Mouse (Mus musculus) hindbrain, postnatal 0 days (tissue): Measurements from ENCODE around the gene Rnf11. TPM values are rescaled to one million over a fixed set of nuclear protein-coding genes. Genes with fewer than 3 reads are reported as not detected.

Source experiments
- ATAC-seq: fragments of 200-750 bp; cut with Nextera tagmentation; 2 replicates; pipeline ENCODE4 v1.8.0; 2017; ENCODE audit warnings: mild to moderate bottlenecking, moderate TSS enrichment, moderate library complexity
- DNase-seq: peaks from one replicate; pipeline ENCODE4 v3.0.0-alpha.2; 2015; ENCODE audit warnings: low spot score
- H3K27ac ChIP-seq: fragments of 300-500 bp; sonication (generic); 2 replicates; pipeline ENCODE4 v1.5.1; 2014; ENCODE audit warnings: mild to moderate bottlenecking
- H3K27me3 ChIP-seq: fragments of 300-500 bp; sonication (generic); 2 replicates; pipeline ENCODE4 v1.6.1; 2014; ENCODE audit warnings: low read length, mixed read lengths; ENCODE audit not compliant: insufficient read depth
- H3K36me3 ChIP-seq: fragments of 300-500 bp; sonication (generic); 2 replicates; pipeline ENCODE4 v1.6.1; 2014; ENCODE audit warnings: low read length, mixed read lengths; ENCODE audit not compliant: insufficient read depth
- H3K4me1 ChIP-seq: fragments of 300-500 bp; sonication (generic); 2 replicates; pipeline ENCODE4 v1.6.1; 2014; ENCODE audit warnings: antibody characterized with exemption, low read length, mixed read lengths; ENCODE audit not compliant: insufficient read depth
- H3K4me2 ChIP-seq: fragments of 300-500 bp; sonication (generic); 2 replicates; pipeline ENCODE4 v1.6.1; 2014; ENCODE audit warnings: low read depth, mild to moderate bottlenecking, low read length, moderate library complexity, mixed read lengths
- H3K4me3 ChIP-seq: fragments of 300-500 bp; sonication (generic); 2 replicates; pipeline ENCODE4 v1.5.1; 2014; ENCODE audit warnings: low read length
- H3K9ac ChIP-seq: fragments of 300-500 bp; sonication (generic); replicated peaks from 2 replicates; pipeline ENCODE4 v1.6.1; 2014; ENCODE audit warnings: mild to moderate bottlenecking, low read length, moderate library complexity, mixed read lengths
- H3K9me3 ChIP-seq: fragments of 300-500 bp; sonication (generic); 2 replicates; pipeline ENCODE4 v1.6.1; 2016; ENCODE audit warnings: low read length, mixed read lengths
- CTCF ChIP-seq: IDR thresholded peaks from 2 replicates; pipeline ENCODE4 v1.5.1; 2016; ENCODE audit warnings: antibody characterized with exemption, control low read depth, low read depth
- WGBS: fragments of 180-500 bp; shearing (Covaris S2); extraction: QIAGEN DNeasy Blood & Tissue Kit; methylation state at CpG from one replicate; pipeline ENCODE4 v1.1.7; 2014; 5-methylcytosine and 5-hydroxymethylcytosine counted together
- polyA plus RNA-seq: library from polyadenylated mRNA; unstranded; fragments of >200 nt; fragmentation: Nextera tagmentation; extraction: Ambion mirVana; gene quantifications from 2 replicates; pipeline ENCODE4 v1.2.1, GENCODE M21; 2015
- total RNA-seq: library from RNA; depleted of rRNA; stranded (reverse); fragments of >200 nt; gene quantifications from 2 replicates; pipeline ENCODE4 v1.2.3, GENCODE M21; 2014; rRNA removed

Gene Rnf11
- total and polyA plus RNA-seq, 2 experiments from 2014 or later = 80.4 to 86.7 TPM

DNA sequence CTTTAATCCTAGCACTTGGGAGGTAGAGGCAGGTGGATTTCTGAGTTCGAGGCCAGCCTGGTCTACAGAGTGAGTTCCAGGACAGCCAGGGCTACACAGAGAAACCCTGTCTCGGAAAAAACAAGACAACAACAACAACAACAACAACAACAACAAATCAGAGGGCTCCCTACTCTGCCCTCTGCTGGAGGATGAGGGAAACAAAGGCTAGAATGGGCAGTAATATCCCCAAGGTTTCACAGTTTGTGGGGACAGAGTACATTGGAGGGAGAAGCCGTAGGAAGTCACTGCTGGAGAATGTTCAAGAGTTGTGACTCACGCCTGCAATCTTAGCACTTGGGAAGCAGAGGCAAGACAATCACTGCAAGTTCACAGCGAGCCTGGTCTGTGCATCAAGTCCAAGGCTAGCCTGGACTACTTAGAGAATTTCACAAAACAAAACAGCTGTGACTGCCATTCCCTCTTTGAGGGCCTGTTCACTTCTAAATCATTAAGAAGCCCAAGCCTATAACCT is 83.3 kb downstream of the Rnf11 start:
- no peaks in the 10 kb centered on the region for H3K36me3 ChIP-seq
- no peak overlapping the region for H3K9ac ChIP-seq
- H3K9me3 ChIP-seq = no peaks in the 10 kb centered on the region
- H3K4me2 ChIP-seq = no peak overlapping the region
- peaks cover 4% of the 10 kb centered on the region; the same call in 1 of the 2 replicates for H3K4me1 ChIP-seq
- no peak for DNase-seq
- H3K27ac ChIP-seq = no peak overlapping the region
- ATAC-seq = no peak
- peak; percentile 50; the same call in 1 of the 2 replicates for TF ChIP-seq CTCF
- H3K4me3 ChIP-seq = no peak overlapping the region
- no peaks in the 10 kb centered on the region for H3K27me3 ChIP-seq
- 78% methylated on average over 5 of the region's 5 CpGs for WGBS

Other genes starting within 250 kb of the Rnf11 start
- 68.8 and 73.0 TPM in 2 replicates for gene Eps15, start 204.5 kb downstream of the Rnf11 start, total RNA-seq
- gene Eps15, start 204.5 kb downstream of the Rnf11 start, polyA plus RNA-seq = 57.4 and 58.1 TPM in 2 replicates
- 4.0 and 6.8 TPM in 2 replicates for gene Ttc39a, start 78.1 kb downstream of the Rnf11 start, total RNA-seq
- gene Ttc39a, start 78.1 kb downstream of the Rnf11 start, polyA plus RNA-seq = 5.3 and 6.4 TPM in 2 replicates
- not detected in 2 replicates for gene 4930522H14Rik, start 46.6 kb upstream of the Rnf11 start, total RNA-seq
- not detected in 2 replicates for gene 4930522H14Rik, start 46.6 kb upstream of the Rnf11 start, polyA plus RNA-seq
- 9.6 and 14.3 TPM in 2 replicates for gene Cdkn2c, start 182.5 kb upstream of the Rnf11 start, total RNA-seq
- gene Cdkn2c, start 182.5 kb upstream of the Rnf11 start, polyA plus RNA-seq = 6.2 and 6.3 TPM in 2 replicates
- gene Faf1, start 191.9 kb upstream of the Rnf11 start, total RNA-seq = 38.2 and 40.5 TPM in 2 replicates
- 29.6 and 30.1 TPM in 2 replicates for gene Faf1, start 191.9 kb upstream of the Rnf11 start, polyA plus RNA-seq